Mouse (Mus musculus): ENCODE measurements around the gene Rnase13.

Rnase13 gene

GRCm38 (mm10) chr14:51913062-51913959 lies 9.3 kb downstream of the Rnase13 start:
- peak; percentile 85 for DNase-seq (ENCODE audit: low read depth, low spot score)

GRCm38 (mm10) chr14:51912391-51913061 lies 10.0 kb downstream of the Rnase13 start:
- DNase-seq (ENCODE audit: low read depth, low spot score): no peak

GRCm38 (mm10) chr14:51911301-51911700 lies 11.3 kb downstream of the Rnase13 start:
- no peak for DNase-seq (ENCODE audit: low read depth, low spot score)

GRCm38 (mm10) chr14:51906102-51906501 lies 16.5 kb downstream of the Rnase13 start:
- no peak for DNase-seq (ENCODE audit: low read depth, low spot score)

GRCm38 (mm10) chr14:51904706-51905105 lies 17.9 kb downstream of the Rnase13 start:
- DNase-seq (ENCODE audit: low read depth, low spot score): no peak

- no peak for DNase-seq (ENCODE audit: low read depth, low spot score)
Observed at GRCm38 (mm10) chr14:51903782-51904181, 18.8 kb downstream of the Rnase13 start.

GRCm38 (mm10) chr14:51902806-51903710 lies 19.5 kb downstream of the Rnase13 start:
- DNase-seq (ENCODE audit: low read depth, low spot score): peak; percentile 81

- DNase-seq (ENCODE audit: low read depth, low spot score): peak; percentile 1
Observed at GRCm38 (mm10) chr14:51899351-51899750, 23.2 kb downstream of the Rnase13 start.

- peak; percentile 6 for DNase-seq (ENCODE audit: low read depth, low spot score)
Observed at GRCm38 (mm10) chr14:51896539-51897170, 25.9 kb downstream of the Rnase13 start.

- no peak for DNase-seq (ENCODE audit: low read depth, low spot score)
Observed at GRCm38 (mm10) chr14:51896019-51896418, 26.6 kb downstream of the Rnase13 start.

- no peak for DNase-seq (ENCODE audit: low read depth, low spot score)
Observed at GRCm38 (mm10) chr14:51895071-51895470, 27.5 kb downstream of the Rnase13 start.

GRCm38 (mm10) chr14:51893809-51894208 lies 28.8 kb downstream of the Rnase13 start:
- peak; percentile 2 for DNase-seq (ENCODE audit: low read depth, low spot score)

- DNase-seq (ENCODE audit: low read depth, low spot score): peak; percentile 57
Observed at GRCm38 (mm10) chr14:51893094-51893794, 29.3 kb downstream of the Rnase13 start.

GRCm38 (mm10) chr14:51892191-51892939 lies 30.2 kb downstream of the Rnase13 start, which contains the start of gene Slc39a2:
Gene Slc39a2 (plus strand): TSS chr14:51892889.
- DNase-seq (ENCODE audit: low read depth, low spot score): peak; percentile 63

- peak; percentile 0 for DNase-seq (ENCODE audit: low read depth, low spot score)
Observed at GRCm38 (mm10) chr14:51889833-51890232, 32.7 kb downstream of the Rnase13 start.

GRCm38 (mm10) chr14:51886051-51886450 lies 36.5 kb downstream of the Rnase13 start:
- peak; percentile 53 for DNase-seq (ENCODE audit: low read depth, low spot score)

GRCm38 (mm10) chr14:51884598-51885331 lies 37.8 kb downstream of the Rnase13 start, which contains the start of gene Mettl17:
Gene Mettl17 (plus strand): TSS chr14:51884842.
- DNase-seq (ENCODE audit: low read depth, low spot score): peak; percentile 98

GRCm38 (mm10) chr14:51884031-51884544 lies 38.5 kb downstream of the Rnase13 start:
- no peak for DNase-seq (ENCODE audit: low read depth, low spot score)

Data from ZHBTc4 (cell line).